Mouse (Mus musculus): ENCODE measurements around the gene Ntrk1. TPM values are rescaled to one million over a fixed set of nuclear protein-coding genes. Genes with fewer than 3 reads are reported as not detected.
"Not testable (repeated sequence)": the region's sequence is repeated elsewhere in the genome, so short reads cannot be mapped to it uniquely, and the experiment has no call there.

Ntrk1 gene
- not detected in 2 replicates for polyA plus RNA-seq (2011; ENCODE audit: insufficient read depth, insufficient read length, low replicate concordance, missing spikeins)

DNA sequence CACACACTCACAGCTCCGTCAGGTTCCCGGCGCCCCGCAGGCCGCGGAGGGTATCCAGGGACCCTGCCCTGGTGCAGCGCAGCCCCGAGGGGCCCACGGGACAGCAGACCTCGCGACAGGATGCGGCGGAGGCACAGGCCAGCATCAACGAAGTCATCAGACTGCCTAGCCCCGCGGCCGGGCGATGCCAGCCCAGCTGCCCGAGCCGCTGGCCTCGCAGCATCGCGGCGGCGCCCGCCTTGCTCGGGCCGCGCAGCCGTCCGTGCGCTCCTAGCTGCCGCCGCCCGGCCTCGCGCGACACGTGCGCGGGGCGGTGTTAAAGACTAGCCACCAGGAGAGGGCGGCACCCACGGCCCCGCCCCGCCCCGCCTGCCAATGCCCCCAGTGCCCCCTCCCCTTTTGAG lies at the start of gene Ntrk1:
TSS of gene Ntrk1 (minus strand) at position 241 of the 404 bp plus-strand sequence.
- H3K4me1 ChIP-seq (ENCODE audit: control insufficient read depth, insufficient read depth, low read length): no peaks in the 10 kb centered on the region
- 2% methylated on average over 47 of the region's 47 CpGs for WGBS
- no peak for TF ChIP-seq POLR2A (IDR thresholded peaks at IDR 0.05; ENCODE audit: borderline replicate concordance, control insufficient read depth, low read depth, low read length)
- no peak for TF ChIP-seq CTCF (IDR thresholded peaks at IDR 0.05; ENCODE audit: control insufficient read depth, insufficient read depth, low read length)
- H3K4me3 ChIP-seq (replicated peaks; ENCODE audit: control insufficient read depth, low read depth, low read length): no peak within 1 kb of the TSS
- no peak within 1 kb of the TSS for H3K27ac ChIP-seq (ENCODE audit: control insufficient read depth, insufficient read depth, low read depth, low read length, poor library complexity)

DNA sequence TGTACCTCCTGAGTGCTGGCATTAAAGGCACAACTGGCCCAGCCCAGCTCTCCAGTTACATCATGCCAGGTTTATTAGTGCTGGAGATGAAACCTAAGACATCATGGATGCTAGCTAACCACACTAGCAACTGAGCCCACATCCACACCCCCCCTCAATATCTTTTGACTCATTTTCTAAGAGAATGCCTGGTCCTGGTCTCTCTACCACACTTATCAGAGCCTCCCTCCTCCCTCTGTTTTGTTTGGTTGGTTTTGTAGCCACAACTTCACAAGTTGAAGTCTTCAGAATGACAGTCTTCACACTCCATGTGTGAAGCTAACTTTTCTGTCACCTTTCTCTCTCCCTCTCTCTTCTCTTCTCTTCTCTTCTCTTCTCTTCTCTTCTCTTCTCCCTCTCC lies 45.9 kb upstream of the Ntrk1 start:
- H3K4me1 ChIP-seq (ENCODE audit: control insufficient read depth, insufficient read depth, low read length): no peaks in the 10 kb centered on the region
- no peak overlapping the region for H3K4me3 ChIP-seq (replicated peaks; ENCODE audit: control insufficient read depth, low read depth, low read length)
- TF ChIP-seq CTCF (IDR thresholded peaks at IDR 0.05; ENCODE audit: control insufficient read depth, insufficient read depth, low read length) (no peak), POLR2A (IDR thresholded peaks at IDR 0.05; ENCODE audit: borderline replicate concordance, control insufficient read depth, low read depth, low read length) (no peak)
- H3K27ac ChIP-seq (ENCODE audit: control insufficient read depth, insufficient read depth, low read depth, low read length, poor library complexity): no peak overlapping the region

GRCm38 (mm10) chr3:87838622-87839021 lies 43.7 kb upstream of the Ntrk1 start:
- Histone ChIP-seq H3K4me3 (replicated peaks; ENCODE audit: control insufficient read depth, low read depth, low read length) (no peak overlapping the region), H3K4me1 (ENCODE audit: control insufficient read depth, insufficient read depth, low read length) (no peaks in the 10 kb centered on the region), H3K27ac (ENCODE audit: control insufficient read depth, insufficient read depth, low read depth, low read length, poor library complexity) (no peak overlapping the region)
- 4% methylated on average over 4 of the region's 4 CpGs for WGBS
- TF ChIP-seq POLR2A (IDR thresholded peaks at IDR 0.05; ENCODE audit: borderline replicate concordance, control insufficient read depth, low read depth, low read length) (no peak), CTCF (IDR thresholded peaks at IDR 0.05; ENCODE audit: control insufficient read depth, insufficient read depth, low read length) (peak; percentile 81)

DNA sequence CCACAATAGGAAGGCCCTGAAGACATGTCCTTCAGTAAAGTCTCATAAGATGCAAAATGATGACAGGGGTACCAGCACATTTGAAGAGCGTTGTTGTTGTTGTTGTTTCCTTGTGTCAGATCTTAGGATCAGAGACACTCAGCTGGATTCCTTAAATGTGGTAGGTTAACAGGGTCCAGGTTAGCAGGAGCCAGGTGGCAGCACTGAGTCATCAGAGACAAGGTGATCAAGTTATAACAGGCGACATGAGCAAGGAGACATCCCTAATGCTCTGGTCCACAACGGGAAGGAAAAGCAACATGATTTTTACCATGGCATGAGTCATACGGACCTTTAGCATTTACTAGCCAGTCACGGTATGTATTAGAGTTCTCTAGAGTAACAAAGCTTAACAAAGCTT lies 38.5 kb upstream of the Ntrk1 start:
- WGBS: 70% methylated on average over 5 of the region's 5 CpGs
- H3K4me3 ChIP-seq (replicated peaks; ENCODE audit: control insufficient read depth, low read depth, low read length): no peak overlapping the region
- TF ChIP-seq CTCF (IDR thresholded peaks at IDR 0.05; ENCODE audit: control insufficient read depth, insufficient read depth, low read length): 0 out of 2 replicates have a peak, but pooled peaks have one; percentile 25
- no peak for TF ChIP-seq POLR2A (IDR thresholded peaks at IDR 0.05; ENCODE audit: borderline replicate concordance, control insufficient read depth, low read depth, low read length)

GRCm38 (mm10) chr3:87832109-87832859 lies 37.3 kb upstream of the Ntrk1 start:
- H3K4me3 ChIP-seq (replicated peaks; ENCODE audit: control insufficient read depth, low read depth, low read length): no peak overlapping the region
- no peaks in the 10 kb centered on the region; the same call in 1 of the 2 replicates for H3K4me1 ChIP-seq (ENCODE audit: control insufficient read depth, insufficient read depth, low read length)
- no peak overlapping the region for H3K27ac ChIP-seq (ENCODE audit: control insufficient read depth, insufficient read depth, low read depth, low read length, poor library complexity)
- WGBS: 66% methylated on average over 7 of the region's 7 CpGs
- TF ChIP-seq CTCF (IDR thresholded peaks at IDR 0.05; ENCODE audit: control insufficient read depth, insufficient read depth, low read length) (no peak), POLR2A (IDR thresholded peaks at IDR 0.05; ENCODE audit: borderline replicate concordance, control insufficient read depth, low read depth, low read length) (no peak)

More for the DNA sequence above, 38.5 kb upstream of the Ntrk1 start:
- H3K27ac ChIP-seq (ENCODE audit: control insufficient read depth, insufficient read depth, low read depth, low read length, poor library complexity): no peak overlapping the region
- H3K4me1 ChIP-seq (ENCODE audit: control insufficient read depth, insufficient read depth, low read length): no peaks in the 10 kb centered on the region; the same call in 1 of the 2 replicates

GRCm38 (mm10) chr3:87829025-87829424 lies 34.1 kb upstream of the Ntrk1 start:
- 47% methylated on average over 10 of the region's 10 CpGs for WGBS
- no peak overlapping the region for H3K4me3 ChIP-seq (replicated peaks; ENCODE audit: control insufficient read depth, low read depth, low read length)
- TF ChIP-seq CTCF (IDR thresholded peaks at IDR 0.05; ENCODE audit: control insufficient read depth, insufficient read depth, low read length) (no peak), POLR2A (IDR thresholded peaks at IDR 0.05; ENCODE audit: borderline replicate concordance, control insufficient read depth, low read depth, low read length) (no peak)
- no peaks in the 10 kb centered on the region; the same call in 1 of the 2 replicates for H3K4me1 ChIP-seq (ENCODE audit: control insufficient read depth, insufficient read depth, low read length)
- H3K27ac ChIP-seq (ENCODE audit: control insufficient read depth, insufficient read depth, low read depth, low read length, poor library complexity): no peak overlapping the region

GRCm38 (mm10) chr3:87828435-87828834 lies 33.5 kb upstream of the Ntrk1 start:
- Histone ChIP-seq H3K4me1 (ENCODE audit: control insufficient read depth, insufficient read depth, low read length) (no peaks in the 10 kb centered on the region; the same call in 1 of the 2 replicates), H3K4me3 (replicated peaks; ENCODE audit: control insufficient read depth, low read depth, low read length) (no peak overlapping the region), H3K27ac (ENCODE audit: control insufficient read depth, insufficient read depth, low read depth, low read length, poor library complexity) (no peak overlapping the region)
- WGBS: 2% methylated on average over 4 of the region's 4 CpGs
- TF ChIP-seq POLR2A (IDR thresholded peaks at IDR 0.05; ENCODE audit: borderline replicate concordance, control insufficient read depth, low read depth, low read length) (no peak), CTCF (IDR thresholded peaks at IDR 0.05; ENCODE audit: control insufficient read depth, insufficient read depth, low read length) (no peak)

- not testable (repeated sequence) for H3K4me1 ChIP-seq (ENCODE audit: control insufficient read depth, insufficient read depth, low read length); H3K4me3 ChIP-seq (replicated peaks; ENCODE audit: control insufficient read depth, low read depth, low read length); H3K27ac ChIP-seq (ENCODE audit: control insufficient read depth, insufficient read depth, low read depth, low read length, poor library complexity)
- 88% methylated on average over 1 of the region's 1 CpGs for WGBS
Observed at GRCm38 (mm10) chr3:87824206-87824605, 29.2 kb upstream of the Ntrk1 start, which contains the start of gene Pear1. Gene Pear1, minus strand, starts transcription at chr3:87824306.

Measured in bone marrow, adult 2 months (tissue).